Mouse (Mus musculus): Measurements from ENCODE around the gene 9330161L09Rik.

The 9330161L09Rik gene

DNA sequence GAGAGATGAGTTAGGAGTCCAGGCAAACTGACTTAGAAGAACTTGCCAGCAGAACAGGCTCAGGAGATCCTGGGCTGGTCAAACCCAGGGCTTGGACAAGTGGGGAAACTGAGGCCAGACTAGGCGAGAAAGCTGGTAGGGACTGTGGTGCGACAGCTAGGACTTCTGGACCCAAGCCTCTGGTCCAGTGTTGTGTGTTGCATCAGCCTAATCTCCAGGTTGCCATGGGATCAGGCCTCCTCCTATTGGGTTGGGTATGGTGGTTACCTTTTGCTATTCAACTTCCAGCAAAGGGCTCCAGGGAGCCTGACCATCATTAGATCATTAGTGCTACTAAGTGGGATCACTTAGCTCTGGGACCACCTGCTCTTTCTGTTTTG is 18.3 kb downstream of the 9330161L09Rik start:
- DNase-seq (ENCODE audit: low read depth, low spot score), result no peak

- peak; percentile 84 for DNase-seq (ENCODE audit: low read depth, low spot score)
Measured at GRCm38 (mm10) chr12:103388505-103389347, 18.9 kb downstream of the 9330161L09Rik start, which contains the start of gene Otub2. TSS of gene Otub2 (plus strand) at chr12:103388682.

DNA sequence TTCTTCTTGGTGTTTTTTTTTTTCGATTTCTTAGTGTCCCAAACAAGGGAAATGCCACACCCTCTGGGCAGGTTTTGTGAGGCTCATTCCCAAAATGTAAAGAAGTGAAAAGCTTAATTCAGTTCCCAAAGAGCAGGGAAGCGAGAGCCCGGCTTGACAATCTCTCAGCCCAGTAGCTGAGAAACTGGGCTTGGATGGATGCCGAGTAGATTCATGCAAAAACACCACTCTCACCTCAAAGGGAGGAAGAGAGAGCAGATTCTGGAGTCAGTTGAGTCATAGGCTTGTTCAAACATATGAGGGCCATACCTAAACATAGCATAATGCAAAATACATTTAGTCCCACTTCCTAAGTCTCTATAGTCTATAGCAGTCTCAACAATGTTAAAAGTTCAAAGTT is 27.4 kb downstream of the 9330161L09Rik start:
- no peak for DNase-seq (ENCODE audit: low read depth, low spot score)

DNA sequence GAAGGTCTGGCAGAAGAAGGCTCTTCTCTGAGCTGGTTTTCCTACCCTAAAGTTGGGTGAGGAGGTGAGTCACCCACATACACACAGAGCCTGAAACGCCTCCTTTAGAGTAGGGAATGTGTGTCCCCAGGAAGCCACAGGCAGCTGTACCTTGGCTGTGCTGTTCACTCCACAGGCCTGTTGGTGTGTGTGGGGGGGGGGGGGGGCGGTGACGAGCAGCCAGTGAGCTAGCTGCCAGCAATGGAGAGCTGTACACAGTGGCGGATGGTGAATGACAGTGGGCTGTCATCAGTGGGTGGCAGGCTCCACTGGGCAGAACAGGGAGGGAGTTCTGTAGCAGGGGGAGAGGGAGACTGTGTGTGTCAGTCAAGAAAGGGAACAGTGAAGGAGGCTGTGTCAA is 30.8 kb downstream of the 9330161L09Rik start:
- no peak for DNase-seq (ENCODE audit: low read depth, low spot score)

DNA sequence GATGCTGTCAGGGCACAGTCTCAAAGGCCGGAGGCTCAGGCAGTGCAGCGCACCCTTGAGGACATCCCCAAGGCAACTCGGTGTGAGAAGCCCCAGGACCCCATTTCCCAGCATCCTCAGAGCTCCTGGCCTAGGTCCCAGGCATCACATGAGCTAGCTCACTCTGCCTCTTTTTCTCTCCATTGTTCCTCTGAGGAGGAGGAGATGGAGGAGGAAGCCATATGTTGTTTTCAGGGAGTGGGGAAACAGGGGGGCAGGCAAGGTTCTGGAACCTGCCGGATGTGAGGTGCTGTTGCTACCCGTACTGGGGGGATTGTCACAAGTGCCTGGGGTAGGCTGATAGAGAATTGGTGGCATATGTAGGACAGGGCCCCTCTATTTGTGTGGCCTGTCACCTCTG is 31.5 kb downstream of the 9330161L09Rik start:
- DNase-seq (ENCODE audit: low read depth, low spot score), result no peak

- no peak for DNase-seq (ENCODE audit: low read depth, low spot score)
Measured at GRCm38 (mm10) chr12:103373530-103374236, 33.9 kb downstream of the 9330161L09Rik start.

DNA sequence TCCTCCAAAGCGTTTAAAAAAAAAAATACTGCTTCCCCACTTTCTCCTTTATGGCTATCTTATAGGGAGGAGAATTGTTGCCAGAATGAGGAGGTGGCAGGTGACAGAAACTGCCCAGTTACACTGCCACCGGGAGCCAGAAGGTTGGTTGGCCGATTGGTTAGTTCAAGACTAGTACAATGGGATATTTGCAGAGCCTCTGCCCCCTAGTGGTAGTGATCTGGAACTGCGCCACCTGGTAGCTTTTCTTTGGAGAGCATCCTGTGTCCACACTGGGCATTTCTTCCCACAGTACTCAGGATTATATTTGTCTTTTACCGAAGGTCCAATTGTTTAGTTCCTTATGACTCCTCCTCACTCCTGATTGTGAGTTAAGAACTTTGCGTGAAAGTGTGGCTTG is 35.9 kb downstream of the 9330161L09Rik start:
- peak; percentile 56 for DNase-seq (ENCODE audit: low read depth, low spot score)

- no peak for DNase-seq (ENCODE audit: low read depth, low spot score)
Measured at GRCm38 (mm10) chr12:103370861-103371260, 36.8 kb downstream of the 9330161L09Rik start.

GRCm38 (mm10) chr12:103368777-103369176 is 38.8 kb downstream of the 9330161L09Rik start:
- no peak for DNase-seq (ENCODE audit: low read depth, low spot score)

- DNase-seq (ENCODE audit: low read depth, low spot score), result no peak
Measured at GRCm38 (mm10) chr12:103368326-103368669, 39.3 kb downstream of the 9330161L09Rik start.

- DNase-seq (ENCODE audit: low read depth, low spot score), result peak; percentile 50
Measured at GRCm38 (mm10) chr12:103367620-103368325, 39.8 kb downstream of the 9330161L09Rik start.

DNA sequence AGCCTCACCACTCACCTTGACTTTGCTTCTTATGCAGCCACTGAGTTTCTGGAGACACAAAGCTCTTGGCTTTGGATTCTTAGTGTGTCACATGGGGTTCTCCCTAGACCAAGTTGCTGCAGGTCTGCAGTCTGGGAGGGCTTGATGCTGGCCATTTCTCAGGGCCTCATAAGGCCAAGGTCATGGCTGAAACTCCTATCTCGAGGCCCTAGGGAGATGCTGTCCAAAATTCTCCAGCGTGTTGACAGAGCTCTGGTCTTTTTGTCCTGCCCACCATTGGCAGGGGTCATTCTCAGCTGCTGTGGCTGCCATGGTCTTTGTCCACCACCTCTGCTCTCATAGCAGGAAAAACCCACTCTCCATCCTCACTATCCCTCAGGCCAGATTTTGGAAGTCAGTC is 40.4 kb downstream of the 9330161L09Rik start:
- no peak for DNase-seq (ENCODE audit: low read depth, low spot score)

- no peak for DNase-seq (ENCODE audit: low read depth, low spot score)
Measured at GRCm38 (mm10) chr12:103362336-103362735, 45.3 kb downstream of the 9330161L09Rik start.

DNA sequence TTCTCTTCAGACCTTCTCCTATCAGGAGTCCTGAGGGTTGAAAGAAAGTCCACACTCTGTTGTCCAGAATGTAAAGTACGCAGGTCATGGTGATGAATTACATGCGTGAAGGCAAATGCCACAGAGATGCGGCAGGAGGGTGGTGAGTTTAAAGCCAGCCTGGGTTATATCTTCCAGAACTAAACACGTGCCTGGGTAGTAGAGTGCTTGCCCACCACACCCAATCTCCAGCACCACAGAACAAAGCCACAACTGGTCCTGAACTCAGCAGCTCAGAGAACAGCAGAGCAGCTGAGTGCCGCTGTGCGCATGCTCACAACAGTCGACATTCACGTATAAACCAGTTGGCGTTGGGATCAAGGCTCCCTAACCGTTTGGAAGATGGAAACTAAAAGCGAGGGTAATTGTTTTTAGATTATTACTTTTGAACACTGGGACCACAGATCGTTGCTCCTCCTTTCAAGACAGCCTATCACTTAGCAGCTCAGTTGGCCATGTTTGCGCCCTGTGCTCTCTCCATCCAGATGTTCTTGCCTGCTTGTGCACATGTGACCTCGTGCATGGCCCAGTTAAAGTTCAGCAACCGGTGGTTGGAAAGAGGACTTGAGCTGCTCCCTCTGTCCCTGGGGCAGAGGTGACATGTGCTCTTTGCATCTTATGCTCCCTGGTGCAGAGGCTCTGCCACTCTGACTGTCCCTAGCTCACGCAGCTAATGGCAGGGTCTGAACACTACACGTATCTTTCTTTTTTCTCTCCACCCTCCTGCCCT is 45.9 kb downstream of the 9330161L09Rik start:
- no peak for DNase-seq (ENCODE audit: low read depth, low spot score)

- no peak for DNase-seq (ENCODE audit: low read depth, low spot score)
Measured at GRCm38 (mm10) chr12:103360812-103361211, 46.8 kb downstream of the 9330161L09Rik start.

DNA sequence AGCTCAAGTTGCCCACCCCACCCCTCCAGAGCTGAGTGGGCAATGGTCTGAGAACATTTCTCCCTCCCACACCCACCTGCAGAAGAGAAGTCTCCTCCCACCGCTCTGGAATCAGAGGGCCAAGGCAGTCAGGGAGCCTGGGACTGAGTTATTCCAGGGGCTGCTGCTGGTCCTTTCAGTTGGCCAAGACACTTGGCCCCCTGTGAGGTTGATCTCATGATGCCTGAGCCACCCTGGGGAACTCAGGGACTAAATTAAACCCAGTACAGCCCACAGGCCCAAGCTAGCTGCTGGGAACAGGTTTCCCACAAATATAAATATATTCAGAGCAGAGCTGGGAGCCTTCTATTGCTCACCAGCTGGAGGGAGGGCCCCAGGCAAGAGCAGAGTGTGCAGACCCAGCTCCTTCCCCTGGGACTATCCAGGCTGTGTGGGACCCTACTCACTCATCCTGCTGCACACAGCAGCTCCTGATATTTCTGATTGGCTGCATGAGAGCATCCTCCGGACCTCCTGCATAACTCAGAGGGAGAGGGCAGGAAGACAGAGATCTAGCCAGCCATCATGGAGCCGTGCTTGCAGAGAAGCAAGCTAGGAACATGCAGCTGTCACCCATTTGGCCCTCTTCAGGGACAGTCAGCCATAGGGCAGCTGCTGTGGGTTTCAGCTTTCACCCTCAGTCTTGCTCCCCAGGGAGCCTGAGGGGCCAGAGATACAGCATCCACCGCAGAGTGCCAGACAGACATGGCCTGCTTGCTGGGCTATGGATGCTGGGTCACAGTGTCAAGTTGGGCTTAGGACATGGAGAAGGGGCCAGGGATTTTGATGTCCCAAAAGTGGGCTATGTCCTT is 48.4 kb downstream of the 9330161L09Rik start:
- no peak for DNase-seq (ENCODE audit: low read depth, low spot score)

DNA sequence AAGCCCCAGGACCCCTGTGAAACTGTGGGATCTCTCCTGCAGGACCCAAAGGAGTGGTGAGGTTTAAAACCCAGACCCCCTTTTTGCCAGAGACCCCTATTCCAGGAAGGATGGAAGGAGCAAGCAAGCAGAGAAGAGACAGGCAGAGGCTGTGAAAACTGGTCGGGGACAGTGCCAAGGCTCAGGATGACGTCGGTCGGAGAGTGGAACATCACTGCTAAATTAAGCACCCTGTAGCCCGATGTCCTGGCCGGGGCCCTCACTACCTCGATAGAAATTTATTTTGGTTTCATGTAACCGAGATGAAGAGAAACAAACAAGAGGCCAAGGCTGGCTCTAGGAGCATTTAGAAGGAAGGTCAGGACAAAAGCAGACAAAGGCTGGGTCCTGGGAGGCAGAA is 49.4 kb downstream of the 9330161L09Rik start:
- DNase-seq (ENCODE audit: low read depth, low spot score), result no peak

Measured in CD4-positive helper T cell, adult 2 months (primary cell).